Mouse (Mus musculus) limb, embryonic 10.5 days (tissue): Measurements from ENCODE around the gene Pfn3. TPM values are rescaled to one million over a fixed set of nuclear protein-coding genes. Genes with fewer than 3 reads are reported as not detected.

Source experiments
- DNase-seq: peaks from one replicate; pipeline ENCODE4 v3.0.0-alpha.2; 2017; ENCODE audit warnings: low spot score
- H3K27ac ChIP-seq: fragments of 300-500 bp; sonication (generic); 2 replicates; pipeline ENCODE4 v1.5.1; 2016; ENCODE audit warnings: mild to moderate bottlenecking
- H3K27me3 ChIP-seq: fragments of 300-500 bp; sonication (generic); 2 replicates; pipeline ENCODE4 v1.6.1; 2016; ENCODE audit warnings: low read depth, mild to moderate bottlenecking; ENCODE audit not compliant: poor library complexity, severe bottlenecking
- H3K36me3 ChIP-seq: fragments of 300-500 bp; sonication (generic); 2 replicates; pipeline ENCODE4 v1.6.1; 2016; ENCODE audit warnings: mild to moderate bottlenecking, moderate library complexity
- H3K4me1 ChIP-seq: fragments of 300-500 bp; sonication (generic); 2 replicates; pipeline ENCODE4 v1.6.1; 2016
- H3K4me3 ChIP-seq: fragments of 300-500 bp; sonication (generic); 2 replicates; pipeline ENCODE4 v1.5.1; 2016; ENCODE audit warnings: mild to moderate bottlenecking, moderate library complexity
- H3K9me3 ChIP-seq: fragments of 300-500 bp; sonication (generic); replicated peaks from 2 replicates; pipeline ENCODE4 v1.6.1; 2016; ENCODE audit warnings: mild to moderate bottlenecking
- WGBS: fragments of 180-500 bp; shearing (Covaris S2); methylation state at CpG from one replicate; pipeline ENCODE4 v1.1.7; 2016; 5-methylcytosine and 5-hydroxymethylcytosine counted together
- polyA plus RNA-seq: library from polyadenylated mRNA; unstranded; fragments of >200 nt; fragmentation: Nextera tagmentation; extraction: Ambion mirVana; gene quantifications from 2 replicates; pipeline ENCODE4 v1.2.1, GENCODE M21; 2016

Pfn3 gene
- polyA plus RNA-seq, 1 experiment from 2014 or later, result not detected

DNA sequence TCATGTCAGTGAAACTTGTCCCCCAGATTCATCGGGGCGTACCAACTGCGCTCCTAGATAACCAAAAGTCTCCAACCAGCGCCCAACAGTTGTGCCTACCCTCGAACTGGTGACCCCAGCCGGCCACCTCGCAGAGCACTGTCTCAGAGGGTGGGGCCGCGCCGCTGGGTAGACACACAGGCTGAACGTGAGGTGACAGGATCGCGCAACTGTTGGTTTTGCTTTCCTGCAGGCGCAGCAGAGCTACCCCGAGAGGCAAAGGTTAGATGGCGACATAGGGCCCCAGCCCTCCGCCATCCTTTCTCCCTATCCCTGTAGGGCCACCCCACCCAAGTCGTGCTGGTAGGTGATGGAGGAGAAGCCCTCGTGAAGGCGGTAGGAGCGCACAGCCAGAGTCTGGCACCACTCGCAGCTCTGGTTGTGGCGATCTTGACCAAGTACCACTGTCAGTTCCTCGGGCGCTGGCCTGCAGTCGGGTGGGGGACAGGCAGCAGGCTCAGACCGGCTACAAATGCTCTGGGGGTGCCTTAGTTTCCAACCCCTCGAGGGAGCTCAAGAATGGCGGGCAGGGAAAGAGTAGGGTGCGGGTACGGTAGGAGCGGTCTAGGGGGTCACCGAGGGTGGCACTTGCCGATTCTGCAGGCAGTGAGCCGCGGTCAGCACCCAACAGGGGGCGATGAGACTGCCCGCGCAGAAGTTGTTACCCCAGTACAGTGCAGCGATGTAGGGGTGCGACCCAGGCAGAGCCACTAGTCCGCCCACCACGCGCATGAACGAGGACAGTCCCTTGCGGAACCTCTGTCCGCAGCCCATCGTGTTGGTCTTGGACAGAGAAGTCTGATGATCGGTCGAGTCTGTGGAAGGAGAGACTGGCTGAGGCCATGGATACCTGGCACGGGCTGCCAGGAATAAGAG is 5.2 kb upstream of the Pfn3 start:
- Histone ChIP-seq H3K27me3 (peaks cover 65% of the 10 kb centered on the region), H3K4me3 (0 out of 2 replicates have a peak overlapping the region, but pooled peaks have one; percentile 0)
- WGBS, result 27% methylated on average over 51 of the region's 51 CpGs

DNA sequence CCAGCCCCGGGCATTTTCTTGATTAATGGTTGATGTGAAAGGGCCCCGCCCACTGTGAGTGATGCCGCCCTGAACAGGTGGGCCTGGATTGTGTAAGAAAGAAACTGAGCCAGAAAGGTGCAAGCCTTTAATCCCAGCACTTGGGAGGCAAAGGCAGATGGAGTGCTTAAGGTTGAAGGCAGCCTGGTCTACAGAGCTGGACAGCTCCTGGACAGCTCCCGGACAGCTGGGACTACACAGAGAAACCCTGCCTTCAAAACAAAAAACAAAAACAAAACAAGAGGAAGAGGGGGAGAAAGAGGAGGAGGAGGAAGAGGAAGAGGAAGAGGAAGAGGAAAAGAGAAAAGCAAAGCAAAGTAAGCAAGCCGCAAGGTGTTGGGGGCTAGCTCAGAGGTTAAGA is 4.1 kb upstream of the Pfn3 start:
- H3K27me3 ChIP-seq, result peaks cover 77% of the 10 kb centered on the region
- no peaks in the 10 kb centered on the region for H3K36me3 ChIP-seq
- H3K9me3 ChIP-seq, result no peaks in the 10 kb centered on the region
- 82% methylated on average over 5 of the region's 5 CpGs for WGBS
- no peak overlapping the region for H3K27ac ChIP-seq
- H3K4me3 ChIP-seq, result no peak overlapping the region
- H3K4me1 ChIP-seq, result peaks cover 29% of the 10 kb centered on the region
- no peak for DNase-seq

More for the DNA sequence above, 5.2 kb upstream of the Pfn3 start:
- Histone ChIP-seq H3K4me1 (peaks cover 22% of the 10 kb centered on the region), H3K36me3 (no peaks in the 10 kb centered on the region), H3K9me3 (no peaks in the 10 kb centered on the region), H3K27ac (no peak overlapping the region)
- no peak for DNase-seq

DNA sequence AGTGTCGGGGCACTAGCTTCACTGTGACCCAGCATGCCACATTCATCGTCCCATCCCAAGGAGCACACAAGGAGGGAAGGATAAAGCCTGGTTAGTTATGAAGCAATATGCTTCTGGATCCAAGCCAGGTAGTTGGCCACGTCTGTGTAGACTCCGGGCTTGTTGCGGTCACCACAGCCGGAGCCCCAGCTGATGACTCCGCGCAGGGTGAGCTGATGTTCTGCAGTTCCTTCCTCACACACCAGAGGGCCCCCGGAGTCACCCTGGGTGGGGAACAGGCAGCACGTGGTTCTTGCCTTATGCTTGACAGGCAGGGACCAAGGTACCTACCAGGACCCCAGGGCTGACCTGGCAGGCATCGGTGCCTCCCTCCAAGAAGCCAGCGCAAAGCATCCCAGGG is 3.0 kb upstream of the Pfn3 start:
- no peaks in the 10 kb centered on the region for H3K9me3 ChIP-seq
- no peak overlapping the region for H3K4me3 ChIP-seq
- H3K27me3 ChIP-seq, result peaks cover 87% of the 10 kb centered on the region
- H3K36me3 ChIP-seq, result no peaks in the 10 kb centered on the region
- 16% methylated on average over 12 of the region's 12 CpGs for WGBS
- DNase-seq, result peak; percentile 89
- H3K27ac ChIP-seq, result no peak overlapping the region
- peaks cover 29% of the 10 kb centered on the region for H3K4me1 ChIP-seq

DNA sequence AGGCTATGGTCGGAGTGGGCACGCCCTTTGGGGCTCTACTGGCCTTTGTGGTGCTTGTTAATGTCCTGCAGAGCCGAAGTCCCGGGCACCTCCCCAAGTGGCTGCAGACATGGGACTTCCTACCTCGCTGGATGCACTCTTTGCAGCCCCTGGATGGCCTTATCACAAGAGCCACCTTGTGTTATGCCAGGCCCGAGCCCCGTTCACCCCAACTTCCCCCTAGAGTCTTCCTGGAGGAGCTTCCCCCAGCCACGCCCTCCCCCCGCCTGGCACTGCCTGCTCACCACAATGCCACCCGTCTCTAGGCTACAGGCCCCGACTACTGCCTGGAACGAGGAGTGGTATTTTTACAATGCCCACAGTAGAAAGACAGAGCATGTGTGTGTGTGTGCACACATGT is 1.7 kb downstream of the Pfn3 start:
- peaks cover 56% of the 10 kb centered on the region for H3K27me3 ChIP-seq
- no peak for DNase-seq
- H3K4me3 ChIP-seq, result no peak overlapping the region
- H3K9me3 ChIP-seq, result no peaks in the 10 kb centered on the region
- no peaks in the 10 kb centered on the region for H3K36me3 ChIP-seq
- 83% methylated on average over 12 of the region's 12 CpGs for WGBS
- H3K4me1 ChIP-seq, result peaks cover 13% of the 10 kb centered on the region
- no peak overlapping the region for H3K27ac ChIP-seq

DNA sequence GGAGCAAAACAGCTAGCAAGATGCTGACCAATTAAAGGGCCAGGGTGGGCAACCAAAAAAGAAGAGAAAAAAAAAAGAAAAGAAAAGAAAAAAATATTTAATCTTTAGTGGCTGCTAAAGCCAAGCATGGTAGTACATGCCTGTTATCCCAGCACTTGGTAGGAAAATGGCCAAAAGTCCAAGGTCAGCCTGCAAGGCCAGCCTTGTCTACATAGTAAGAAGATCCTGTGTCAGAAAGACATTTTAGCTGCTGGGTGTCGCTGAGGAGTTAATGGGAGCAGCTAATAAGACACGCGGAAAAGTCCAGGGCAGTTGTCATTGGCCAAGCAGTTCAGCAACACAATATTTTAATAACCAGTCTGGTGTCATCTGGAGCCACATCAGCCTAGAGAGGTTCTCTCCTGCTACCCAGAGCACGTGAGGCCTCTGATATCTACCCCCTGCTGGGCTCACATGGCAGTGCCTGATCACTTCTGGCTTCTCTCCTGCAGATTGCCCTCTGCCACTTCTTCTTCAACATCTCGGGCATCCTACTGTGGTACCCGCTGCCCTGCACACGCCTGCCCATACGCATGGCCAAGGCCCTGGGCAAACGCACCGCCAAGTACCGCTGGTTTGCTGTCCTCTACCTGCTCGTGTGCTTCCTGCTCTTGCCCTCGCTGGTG is 2.3 kb downstream of the Pfn3 start:
- Histone ChIP-seq H3K4me1 (peaks cover 8% of the 10 kb centered on the region), H3K9me3 (no peaks in the 10 kb centered on the region), H3K36me3 (no peaks in the 10 kb centered on the region), H3K27ac (no peak overlapping the region), H3K27me3 (peaks cover 51% of the 10 kb centered on the region), H3K4me3 (no peak overlapping the region)
- WGBS, result 81% methylated on average over 13 of the region's 13 CpGs
- no peak for DNase-seq

DNA sequence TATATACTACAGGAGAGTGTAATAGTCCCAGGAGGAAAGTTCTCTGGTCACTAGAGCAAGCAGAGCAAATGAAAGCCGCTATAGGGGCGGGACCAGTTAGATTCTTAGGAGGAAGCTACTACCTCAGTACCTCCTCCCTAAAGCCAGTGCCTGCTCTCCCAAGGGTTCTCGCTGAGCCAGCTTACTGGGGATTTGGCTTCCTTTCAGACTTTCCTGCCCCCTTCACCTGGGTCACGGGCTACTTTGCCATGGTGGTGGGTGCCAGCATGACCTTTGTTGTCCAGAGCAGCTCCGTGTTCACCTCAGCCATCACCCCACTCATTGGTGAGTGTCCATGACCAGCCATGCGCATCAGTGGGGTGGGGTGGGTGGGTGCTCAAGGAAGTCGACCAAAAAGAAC is 3.2 kb downstream of the Pfn3 start:
- Histone ChIP-seq H3K36me3 (no peaks in the 10 kb centered on the region), H3K4me3 (no peak overlapping the region), H3K27me3 (peaks cover 42% of the 10 kb centered on the region), H3K4me1 (peaks cover 8% of the 10 kb centered on the region), H3K9me3 (no peaks in the 10 kb centered on the region), H3K27ac (no peak overlapping the region)
- 74% methylated on average over 7 of the region's 7 CpGs for WGBS
- DNase-seq, result no peak

DNA sequence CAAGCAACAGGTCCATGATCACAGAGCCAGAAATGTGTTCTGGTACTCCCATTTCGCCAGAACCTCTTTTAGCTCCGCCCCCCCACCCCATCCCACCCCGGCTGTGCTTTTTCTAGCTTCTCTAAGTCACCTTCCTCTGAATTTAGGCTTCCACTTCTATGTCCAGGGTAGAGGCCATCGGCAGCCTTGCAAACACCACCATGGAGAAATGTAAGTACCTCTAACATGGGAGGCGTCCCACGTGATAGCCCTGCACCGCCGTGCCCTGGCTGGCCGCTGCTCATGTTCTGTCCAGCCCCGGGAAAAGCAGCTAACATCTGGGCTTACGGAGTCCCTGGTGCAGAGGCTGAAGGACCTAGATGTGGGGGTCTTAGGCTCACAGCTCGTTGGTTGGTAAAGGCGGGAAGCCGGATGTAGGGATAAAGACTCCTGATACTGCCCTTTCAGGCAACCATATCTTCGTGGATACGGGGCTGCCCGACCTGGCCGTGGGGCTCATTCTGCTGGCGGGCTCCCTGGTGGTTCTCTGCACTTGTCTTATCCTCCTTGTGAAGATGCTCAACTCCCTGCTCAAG is 6.4 kb downstream of the Pfn3 start:
- 87% methylated on average over 19 of the region's 19 CpGs for WGBS
- Histone ChIP-seq H3K27me3 (peaks cover 28% of the 10 kb centered on the region), H3K27ac (no peak overlapping the region), H3K4me3 (no peak overlapping the region), H3K4me1 (peaks cover 16% of the 10 kb centered on the region), H3K36me3 (no peaks in the 10 kb centered on the region), H3K9me3 (no peaks in the 10 kb centered on the region)
- no peak for DNase-seq

DNA sequence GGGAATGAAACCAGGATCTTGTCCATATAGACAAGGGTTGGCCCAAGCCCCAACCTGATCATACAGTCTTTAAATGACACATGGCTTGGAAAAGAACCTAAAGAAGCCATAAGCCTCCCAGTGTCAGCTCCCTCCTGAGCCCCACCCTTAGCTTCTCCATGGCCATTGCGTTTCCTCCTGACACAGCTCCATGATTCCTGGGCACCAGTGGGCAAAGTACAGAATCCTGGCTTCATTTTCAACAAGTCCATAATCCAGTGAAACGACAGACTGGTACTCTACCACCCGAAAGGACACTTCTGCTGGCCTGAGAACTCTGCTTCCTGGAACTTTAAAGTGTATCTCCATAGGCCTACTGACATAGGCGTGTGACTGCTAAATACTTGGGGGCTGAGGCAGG is 7.7 kb downstream of the Pfn3 start:
- H3K9me3 ChIP-seq, result no peaks in the 10 kb centered on the region
- H3K27me3 ChIP-seq, result peaks cover 28% of the 10 kb centered on the region; the same call in 1 of the 2 replicates
- no peaks in the 10 kb centered on the region for H3K36me3 ChIP-seq
- WGBS, result 87% methylated on average over 4 of the region's 4 CpGs
- peaks cover 16% of the 10 kb centered on the region for H3K4me1 ChIP-seq
- H3K4me3 ChIP-seq, result no peak overlapping the region
- no peak overlapping the region for H3K27ac ChIP-seq
- DNase-seq, result no peak

DNA sequence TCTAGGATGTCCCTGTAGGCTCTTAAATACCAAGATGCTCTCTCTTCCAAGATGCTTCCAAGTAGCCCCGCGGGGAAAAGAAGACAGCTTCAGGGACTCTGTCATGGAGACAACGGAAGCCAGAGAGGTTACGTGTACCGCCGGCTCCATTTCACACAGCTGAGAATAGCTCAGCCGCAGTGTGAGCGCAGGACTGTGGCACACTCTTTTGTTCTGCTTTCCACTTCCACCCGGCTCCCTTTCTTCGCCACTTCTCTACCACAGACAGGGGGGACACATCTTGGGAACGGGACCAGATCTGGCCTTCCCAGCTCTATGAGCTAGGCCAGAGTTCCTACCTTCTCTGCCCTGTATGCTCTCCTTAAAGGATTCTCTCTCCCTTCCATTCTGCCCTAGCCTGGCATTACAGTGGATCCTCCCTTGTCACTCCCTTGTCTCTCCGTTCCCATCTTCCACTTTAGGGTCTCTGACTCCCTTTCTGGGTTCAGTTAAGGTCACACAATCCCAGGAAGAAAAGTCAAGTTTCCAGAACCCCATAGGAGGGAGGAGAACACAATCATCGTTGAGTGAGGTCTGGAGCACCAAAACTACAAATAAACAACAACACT is 9.1 kb downstream of the Pfn3 start:
- DNase-seq, result no peak
- peaks cover 16% of the 10 kb centered on the region for H3K4me1 ChIP-seq
- H3K27ac ChIP-seq, result peak overlapping the region; percentile 86
- WGBS, result 78% methylated on average over 13 of the region's 13 CpGs
- no peaks in the 10 kb centered on the region for H3K36me3 ChIP-seq
- no peaks in the 10 kb centered on the region for H3K9me3 ChIP-seq
- H3K27me3 ChIP-seq, result peaks cover 33% of the 10 kb centered on the region; the same call in 1 of the 2 replicates
- H3K4me3 ChIP-seq, result peak overlapping the region; percentile 31; the same call in 1 of the 2 replicates

DNA sequence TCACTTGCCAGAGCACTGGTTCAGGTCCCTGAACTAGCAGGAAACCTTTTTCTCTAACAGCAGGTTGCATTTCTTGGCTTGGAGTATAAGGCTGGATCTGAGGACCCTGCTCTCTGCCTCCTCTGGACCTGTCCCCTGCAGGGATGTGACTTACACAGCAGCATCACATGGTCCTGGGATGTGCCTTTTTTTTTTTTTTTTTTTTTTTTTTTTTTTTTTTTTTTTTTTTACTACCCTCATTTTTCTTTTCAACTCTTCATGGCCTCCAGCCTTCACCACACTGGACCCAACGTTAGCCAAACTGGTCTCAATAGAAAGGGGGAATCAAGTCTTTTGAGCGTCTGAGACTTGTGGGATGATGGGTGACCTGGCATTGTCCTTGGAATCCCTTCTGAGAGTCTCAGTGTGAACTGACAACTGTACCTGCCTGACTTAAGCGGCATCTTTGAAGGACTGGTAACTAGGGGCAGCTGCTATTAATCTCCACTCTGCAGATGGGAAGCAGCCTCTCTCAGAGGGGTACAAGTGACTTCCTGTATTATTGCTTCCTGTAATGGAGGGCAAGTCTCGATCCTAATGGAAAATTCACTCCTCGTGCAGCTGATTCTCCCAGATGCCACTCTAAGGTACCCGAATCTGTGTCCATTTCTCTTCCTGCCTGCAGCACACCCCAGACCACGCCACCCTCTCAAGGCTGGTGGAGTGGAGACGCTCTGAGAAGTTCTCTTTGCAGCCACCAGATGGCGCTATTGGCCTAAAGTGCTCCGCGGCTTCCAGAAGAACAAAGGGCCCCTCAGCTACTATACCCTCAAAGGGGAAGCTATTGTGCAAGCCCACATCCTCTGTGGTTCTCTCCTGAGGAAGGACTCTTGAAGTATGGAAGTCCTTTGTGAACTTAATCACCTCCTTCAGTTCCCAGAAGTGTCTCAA is 9.9 kb downstream of the Pfn3 start:
- H3K9me3 ChIP-seq, result no peaks in the 10 kb centered on the region
- peaks cover 41% of the 10 kb centered on the region for H3K27me3 ChIP-seq
- peak overlapping the region; percentile 31 for H3K4me3 ChIP-seq
- WGBS, result 15% methylated on average over 11 of the region's 11 CpGs
- H3K4me1 ChIP-seq, result peaks cover 16% of the 10 kb centered on the region
- no peaks in the 10 kb centered on the region for H3K36me3 ChIP-seq
- DNase-seq, result peak; percentile 92
- peak overlapping the region; percentile 86 for H3K27ac ChIP-seq

DNA sequence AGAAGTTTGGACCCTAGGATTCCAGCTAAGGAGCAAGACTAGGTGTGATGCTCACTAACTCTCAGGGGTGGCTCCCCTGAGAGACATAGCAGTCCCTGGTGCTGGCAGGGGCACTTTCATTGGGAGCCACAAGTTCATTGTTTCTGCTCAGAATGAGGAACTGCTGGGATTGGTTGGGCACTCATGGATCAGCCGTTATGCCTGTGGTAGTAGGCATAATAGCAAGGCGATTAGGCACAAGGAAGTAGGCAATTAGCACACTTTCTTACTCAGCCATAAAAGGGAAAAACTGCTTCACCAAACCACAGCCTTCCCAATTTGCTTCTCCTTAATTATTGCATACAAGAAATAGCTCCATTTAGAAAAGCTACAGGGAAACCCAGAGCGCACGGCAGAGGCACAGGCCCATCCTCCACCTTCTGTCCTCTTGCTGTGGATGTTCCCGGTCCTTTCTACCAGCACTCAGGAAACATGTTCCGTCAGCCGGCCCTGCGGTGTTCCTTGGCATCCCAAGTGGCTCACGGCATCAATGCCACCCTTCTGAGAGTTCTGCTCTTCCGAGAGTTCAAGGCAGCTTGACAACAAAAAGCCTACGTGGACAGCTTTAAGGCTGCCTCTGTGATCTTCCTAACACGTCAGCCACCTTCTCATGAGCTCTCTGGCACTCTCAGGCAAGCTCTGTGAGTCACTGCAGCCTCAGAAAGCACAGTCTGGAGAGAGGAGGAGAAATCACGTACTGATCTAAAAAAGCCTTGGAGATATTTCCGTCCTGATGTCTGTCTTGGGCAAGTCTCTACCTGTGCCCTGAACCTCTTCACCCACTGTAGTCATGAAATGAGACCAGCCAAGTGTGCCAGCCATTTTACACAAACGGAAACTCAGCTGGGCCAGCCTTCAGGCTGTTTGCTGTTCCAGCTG is 10.8 kb downstream of the Pfn3 start:
- DNase-seq, result no peak
- 72% methylated on average over 15 of the region's 15 CpGs for WGBS
- Histone ChIP-seq H3K27me3 (peaks cover 45% of the 10 kb centered on the region), H3K4me1 (peaks cover 16% of the 10 kb centered on the region), H3K27ac (peak overlapping the region; percentile 1; the same call in 1 of the 2 replicates), H3K4me3 (no peak overlapping the region), H3K36me3 (no peaks in the 10 kb centered on the region), H3K9me3 (no peaks in the 10 kb centered on the region)
